Mouse (Mus musculus) myocyte (in vitro differentiated cells): Measurements from ENCODE around the gene Wdr86.

ENCODE experiments used
- CEBPB ChIP-seq: IDR thresholded peaks from 2 replicates; pipeline ENCODE4 v1.6.1; 2011; ENCODE audit warnings: mild to moderate bottlenecking, moderate library complexity; ENCODE audit not compliant: poor library complexity, insufficient read depth, severe bottlenecking
- E2F4 ChIP-seq: IDR thresholded peaks from one replicate; pipeline ENCODE4 v1.6.1; 2011; ENCODE audit warnings: mild to moderate bottlenecking, control low read depth, moderate library complexity; ENCODE audit not compliant: insufficient read depth
- MAX ChIP-seq: IDR thresholded peaks from one replicate; pipeline ENCODE4 v1.6.1; 2011; ENCODE audit warnings: low read depth, mild to moderate bottlenecking, control low read depth
- MYOD1 ChIP-seq, 3 experiments: IDR thresholded peaks; one replicate each; pipeline ENCODE4 v1.6.1; 2011; ENCODE audit warnings: control low read depth in 2 of 3, low read depth in 2 of 3, mild to moderate bottlenecking in 2 of 3, moderate library complexity in 1 of 3; ENCODE audit not compliant: insufficient read length in 2 of 3, control insufficient read depth in 1 of 3
- MYOG ChIP-seq, 3 experiments: IDR thresholded peaks; one replicate each; pipeline ENCODE4 v1.6.1; 2011; ENCODE audit warnings: control low read depth in 2 of 3, low read depth in 2 of 3, mild to moderate bottlenecking in 2 of 3; ENCODE audit not compliant: insufficient read length in 2 of 3, control insufficient read depth in 1 of 3, insufficient read depth in 1 of 3
- POLR2A ChIP-seq: IDR thresholded peaks from one replicate; pipeline ENCODE4 v1.6.1; 2011; ENCODE audit warnings: low read depth, mild to moderate bottlenecking, control low read depth, moderate library complexity; ENCODE audit not compliant: insufficient read length
- SRF ChIP-seq: IDR thresholded peaks from one replicate; pipeline ENCODE4 v1.6.1; 2011; ENCODE audit warnings: low read depth; ENCODE audit not compliant: control insufficient read depth, insufficient read length
- TCF3 ChIP-seq: IDR thresholded peaks from one replicate; pipeline ENCODE4 v1.6.1; 2011; ENCODE audit warnings: low read depth, control low read depth; ENCODE audit not compliant: insufficient read length
- USF1 ChIP-seq: IDR thresholded peaks from one replicate; pipeline ENCODE4 v1.6.1; 2011; ENCODE audit warnings: low read depth, mild to moderate bottlenecking, control low read depth, moderate library complexity

GRCm38 (mm10) chr5:24733134-24733533, 2.6 kb upstream of the Wdr86 start:
- no peak for TF ChIP-seq POLR2A
- no peak for TF ChIP-seq MYOG (IDR thresholded peaks at IDR 0.05; ENCODE audit: control insufficient read depth in 1 of 3, insufficient read depth in 1 of 3, insufficient read length in 2 of 3, low read depth in 2 of 3)
- TF ChIP-seq MAX = no peak
- TF ChIP-seq MYOD1 (IDR thresholded peaks at IDR 0.05; ENCODE audit: control insufficient read depth in 1 of 3, insufficient read length in 2 of 3, low read depth in 2 of 3) = no peak
- no peak for TF ChIP-seq E2F4
- TF ChIP-seq USF1 = no peak
- no peak for TF ChIP-seq CEBPB
- TF ChIP-seq TCF3 = no peak
- TF ChIP-seq SRF = no peak
